Comparison of ENCODE assay signal across 8 mouse cellular contexts in the genomic region with DNA sequence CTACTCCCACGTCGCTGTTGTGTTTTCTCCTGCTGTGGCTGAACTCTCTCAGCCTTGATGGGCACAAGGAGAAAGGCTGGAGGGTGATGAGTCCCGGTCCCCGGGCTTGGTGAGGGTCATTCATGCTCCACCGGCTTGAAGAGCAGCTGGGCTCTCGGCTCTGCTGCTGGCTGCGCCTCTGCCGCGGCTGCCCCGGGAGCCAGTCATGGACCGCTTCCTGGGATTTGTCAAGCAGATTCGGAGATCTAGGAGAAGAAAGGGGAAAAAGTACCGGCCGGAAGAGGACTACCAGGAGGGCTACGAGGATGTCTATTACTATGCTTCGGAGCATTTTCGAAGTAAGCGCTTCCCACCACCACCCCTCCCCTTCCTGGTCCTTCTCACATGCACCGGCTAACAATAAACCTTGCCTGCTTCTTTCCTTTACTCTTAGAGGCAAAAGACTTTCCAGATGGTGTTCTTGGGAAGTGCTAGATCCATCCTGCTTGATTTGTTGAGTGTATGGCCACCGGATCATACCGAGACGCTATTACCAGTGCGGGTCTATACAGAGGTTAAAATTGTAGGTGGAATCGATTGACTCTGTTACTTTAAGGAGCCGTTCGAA.
DNase-seq lines count a peak whose midpoint lies in the region; ATAC-seq and TF ChIP-seq lines count a peak whose summit lies in the region.

No protein-coding gene starts in this region.

- no peak for TF ChIP-seq EP300 in lung, postnatal 0 days (IDR thresholded peaks at IDR 0.05)

- H3K9ac ChIP-seq in lung, postnatal 0 days (replicated peaks; ENCODE audit: low read depth), result no peak overlapping the region
- peak overlapping the region; percentile 11; the same call in 1 of the 2 replicates for H3K9ac ChIP-seq in intestine, embryonic 16.5 days (ENCODE audit: low read depth, low read length)
- H3K9ac ChIP-seq in midbrain, embryonic 16.5 days (ENCODE audit: low read depth, low read length), result peak overlapping the region; percentile 65

- H3K27me3 ChIP-seq in lung, postnatal 0 days (replicated peaks; ENCODE audit: insufficient read depth, low read length), result peaks cover 3% of the 10 kb centered on the region; the same call in 1 of the 2 replicates
- peaks cover 12% of the 10 kb centered on the region; the same call in 1 of the 2 replicates for H3K27me3 ChIP-seq in intestine, embryonic 16.5 days (replicated peaks; ENCODE audit: control insufficient read depth, insufficient read depth, low read length)
- H3K27me3 ChIP-seq in midbrain, embryonic 16.5 days (ENCODE audit: control insufficient read depth, insufficient read depth, low read depth, low read length), result no peaks in the 10 kb centered on the region

- H3K36me3 ChIP-seq in lung, postnatal 0 days (ENCODE audit: insufficient read depth, low read length), result no peaks in the 10 kb centered on the region
- no peaks in the 10 kb centered on the region for H3K36me3 ChIP-seq in intestine, embryonic 16.5 days (ENCODE audit: control insufficient read depth, insufficient read depth, low read length)
- H3K36me3 ChIP-seq in midbrain, embryonic 16.5 days (ENCODE audit: control insufficient read depth, insufficient read depth, low read length), result no peaks in the 10 kb centered on the region

- TF ChIP-seq POLR2A in lung, adult 2 months (IDR thresholded peaks at IDR 0.05; ENCODE audit: borderline replicate concordance, extremely low read depth, low read depth, low read length), result no peak

- 4% methylated on average over 26 of the region's 26 CpGs for WGBS in lung, postnatal 0 days
- WGBS in lung, adult 2 months, result 3% methylated on average over 26 of the region's 26 CpGs
- WGBS in intestine, embryonic 16.5 days, result 3% methylated on average over 26 of the region's 26 CpGs
- WGBS in midbrain, embryonic 16.5 days, result 2% methylated on average over 26 of the region's 26 CpGs

- DNase-seq in cerebellum, postnatal 14 days, result peak; percentile 23
- DNase-seq in cerebellum, adult 9-11 months, result no peak
- DNase-seq in lung, postnatal 0 days (ENCODE audit: low spot score), result no peak
- DNase-seq in lung, adult 2 months, result no peak
- no peak for DNase-seq in adrenal gland, postnatal 25 days
- DNase-seq in urinary bladder, postnatal 36 days (ENCODE audit: low spot score in 2 of 2), result no peak

- 0 out of 2 replicates have a peak overlapping the region, but pooled peaks have one; percentile 11 for H3K4me2 ChIP-seq in lung, postnatal 0 days (replicated peaks; ENCODE audit: low read depth, low read length)
- H3K4me2 ChIP-seq in intestine, embryonic 16.5 days (ENCODE audit: low read depth, low read length), result peak overlapping the region; percentile 51
- peak overlapping the region; percentile 98 for H3K4me2 ChIP-seq in midbrain, embryonic 16.5 days (ENCODE audit: low read length)

- no peak overlapping the region for H3K27ac ChIP-seq in lung, postnatal 0 days (ENCODE audit: low read length)
- no peak overlapping the region for H3K27ac ChIP-seq in intestine, embryonic 16.5 days (ENCODE audit: low read length)
- H3K27ac ChIP-seq in midbrain, embryonic 16.5 days (ENCODE audit: low read length), result peak overlapping the region; percentile 81

- TF ChIP-seq CTCF in lung, postnatal 0 days (IDR thresholded peaks at IDR 0.05), result no peak
- no peak for TF ChIP-seq CTCF in lung, adult 2 months (IDR thresholded peaks at IDR 0.05; ENCODE audit: insufficient read depth, low read length)

- ATAC-seq in lung, postnatal 0 days, result no peak
- ATAC-seq in intestine, embryonic 16.5 days, result no peak
- ATAC-seq in midbrain, embryonic 16.5 days, result peak; percentile 60

- no peak overlapping the region for H3K4me3 ChIP-seq in lung, postnatal 0 days (ENCODE audit: low read depth, low read length)
- no peak overlapping the region for H3K4me3 ChIP-seq in lung, adult 2 months (replicated peaks; ENCODE audit: extremely low read depth, low read depth, low read length)
- H3K4me3 ChIP-seq in intestine, embryonic 16.5 days (ENCODE audit: low read length), result peak overlapping the region; percentile 35
- H3K4me3 ChIP-seq in midbrain, embryonic 16.5 days (ENCODE audit: low read depth, low read length), result peak overlapping the region; percentile 54

- H3K4me1 ChIP-seq in lung, postnatal 0 days (ENCODE audit: insufficient read depth, low read depth, low read length), result no peaks in the 10 kb centered on the region
- H3K4me1 ChIP-seq in lung, adult 2 months (ENCODE audit: control insufficient read depth, insufficient read depth, low read length), result no peaks in the 10 kb centered on the region
- peaks cover 11% of the 10 kb centered on the region; the same call in 1 of the 2 replicates for H3K4me1 ChIP-seq in intestine, embryonic 16.5 days (ENCODE audit: control insufficient read depth, insufficient read depth, low read length)
- H3K4me1 ChIP-seq in midbrain, embryonic 16.5 days (ENCODE audit: control insufficient read depth, insufficient read depth, low read length), result peaks cover 32% of the 10 kb centered on the region

- H3K9me3 ChIP-seq in lung, postnatal 0 days (ENCODE audit: low read length), result no peaks in the 10 kb centered on the region
- H3K9me3 ChIP-seq in intestine, embryonic 16.5 days (ENCODE audit: control insufficient read depth, low read length), result no peaks in the 10 kb centered on the region
- no peaks in the 10 kb centered on the region for H3K9me3 ChIP-seq in midbrain, embryonic 16.5 days (replicated peaks; ENCODE audit: control insufficient read depth, low read length, poor library complexity, severe bottlenecking)

Comparison
In these comparisons a context has a peak if more than half of its experiments do, and no peak if none do; other contexts are left out.
1. DNase-seq: peak in cerebellum, postnatal 14 days (2 of 2); none in cerebellum, adult 9-11 months (single experiment), lung, postnatal 0 days (single experiment), lung, adult 2 months (single experiment), adrenal gland, postnatal 25 days (single experiment) and urinary bladder, postnatal 36 days (0 of 2).
2. H3K4me2 ChIP-seq: peak in every context shown above with its lines; median percentile 98 in midbrain, embryonic 16.5 days; 51 in intestine, embryonic 16.5 days; 11 in lung, postnatal 0 days.
3. H3K4me3 ChIP-seq: peak in intestine, embryonic 16.5 days (single experiment) and midbrain, embryonic 16.5 days (single experiment); none in lung, postnatal 0 days (single experiment) and lung, adult 2 months (single experiment).